Mouse (Mus musculus): ENCODE results near the gene Ccdc51. TPM values are rescaled to one million over a fixed set of nuclear protein-coding genes. Genes with fewer than 3 reads are reported as not detected.

Ccdc51 gene
- polyA plus RNA-seq, 1 experiment from 2014 or later: 11.2 TPM

DNA sequence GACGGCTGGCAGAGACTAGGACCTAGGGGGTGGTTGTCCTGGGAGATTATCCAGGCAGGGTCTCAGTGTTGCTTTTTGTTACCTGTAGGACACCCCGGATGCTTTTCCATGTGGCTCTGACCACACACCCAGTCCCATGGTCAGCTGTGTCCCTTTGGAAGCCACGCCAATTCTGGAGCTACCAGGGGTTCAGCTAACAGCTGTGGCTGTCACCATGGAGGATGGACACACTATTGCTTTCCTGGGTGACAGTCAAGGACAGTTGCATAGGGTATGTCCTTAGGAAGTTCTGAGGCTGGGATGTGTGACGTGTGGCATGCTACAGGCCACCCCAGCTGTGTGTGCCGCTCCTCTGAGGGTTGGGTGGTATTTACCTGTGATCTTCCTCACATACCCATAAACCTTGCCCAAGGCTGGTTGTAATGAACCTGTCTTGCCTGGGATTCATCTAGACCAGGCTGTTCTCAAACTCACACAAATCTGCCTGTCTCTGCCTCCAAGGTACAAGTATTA, 19.7 kb downstream of the Ccdc51 start:
- Histone ChIP-seq H3K4me2 (no peak overlapping the region), H3K4me1 (peaks cover 44% of the 10 kb centered on the region), H3K27me3 (no peaks in the 10 kb centered on the region), H3K4me3 (no peak overlapping the region), H3K36me3 (peaks cover 56% of the 10 kb centered on the region), H3K9ac (no peak overlapping the region), H3K9me3 (no peaks in the 10 kb centered on the region), H3K27ac (no peak overlapping the region)
- ATAC-seq (ENCODE audit: borderline replicate concordance, extremely low read depth, low FRiP score, low TSS enrichment): no peak
- 89% methylated on average over 5 of the region's 5 CpGs for WGBS

DNA sequence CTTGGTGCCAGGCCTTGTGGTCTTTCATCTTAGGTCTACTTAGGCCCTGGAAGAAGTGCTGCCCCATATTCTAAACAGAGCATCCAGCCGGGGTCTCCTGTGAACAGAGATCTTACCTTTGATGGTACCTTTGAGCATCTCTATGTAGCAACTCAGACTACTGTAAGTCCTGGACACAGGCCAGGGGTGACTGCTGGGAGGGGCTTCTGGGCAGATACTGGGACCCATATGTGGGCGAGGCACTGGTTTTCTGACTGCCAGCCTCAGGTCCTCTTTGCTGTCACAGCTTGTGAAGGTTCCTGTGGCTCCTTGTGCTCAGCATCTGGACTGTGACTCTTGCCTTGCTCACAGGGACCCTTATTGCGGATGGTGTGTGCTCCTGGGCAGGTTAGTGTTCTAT, 20.2 kb downstream of the Ccdc51 start:
- H3K4me3 ChIP-seq: no peak overlapping the region
- 84% methylated on average over 3 of the region's 3 CpGs for WGBS
- no peak for ATAC-seq (ENCODE audit: borderline replicate concordance, extremely low read depth, low FRiP score, low TSS enrichment)
- H3K9ac ChIP-seq: no peak overlapping the region
- H3K4me2 ChIP-seq: no peak overlapping the region
- no peaks in the 10 kb centered on the region for H3K27me3 ChIP-seq
- no peak overlapping the region for H3K27ac ChIP-seq
- H3K4me1 ChIP-seq: peaks cover 38% of the 10 kb centered on the region
- no peaks in the 10 kb centered on the region for H3K9me3 ChIP-seq
- peaks cover 60% of the 10 kb centered on the region for H3K36me3 ChIP-seq

DNA sequence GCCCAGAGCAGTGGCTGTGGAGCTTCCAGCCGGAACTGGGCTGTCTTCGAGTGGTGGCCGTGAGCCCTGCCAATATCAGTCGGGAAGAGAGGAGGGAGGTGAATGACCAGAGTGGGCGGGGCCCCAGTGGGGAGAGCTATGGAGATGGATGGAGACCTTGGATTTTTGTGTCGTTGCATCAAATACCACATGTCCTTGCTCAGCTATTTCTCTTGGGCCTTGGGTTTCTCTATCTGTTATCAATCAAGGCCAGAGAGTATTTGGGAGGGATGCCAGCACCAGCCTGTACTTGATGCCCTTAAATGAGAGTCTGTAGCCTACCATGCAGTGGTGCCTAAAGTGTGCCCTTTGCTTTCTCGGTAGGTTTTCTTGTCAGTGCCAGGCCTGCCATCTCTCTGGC, 21.0 kb downstream of the Ccdc51 start:
- Histone ChIP-seq H3K36me3 (peaks cover 67% of the 10 kb centered on the region), H3K4me2 (no peak overlapping the region), H3K4me1 (peaks cover 31% of the 10 kb centered on the region), H3K9ac (no peak overlapping the region), H3K4me3 (no peak overlapping the region), H3K9me3 (no peaks in the 10 kb centered on the region), H3K27me3 (no peaks in the 10 kb centered on the region), H3K27ac (no peak overlapping the region)
- ATAC-seq (ENCODE audit: borderline replicate concordance, extremely low read depth, low FRiP score, low TSS enrichment): no peak
- 64% methylated on average over 7 of the region's 7 CpGs for WGBS

GRCm38 (mm10) chr9:109104083-109104482, 21.8 kb downstream of the Ccdc51 start:
- peaks cover 75% of the 10 kb centered on the region for H3K36me3 ChIP-seq
- no peak overlapping the region for H3K4me3 ChIP-seq
- H3K4me2 ChIP-seq: no peak overlapping the region
- H3K27me3 ChIP-seq: no peaks in the 10 kb centered on the region
- H3K9ac ChIP-seq: no peak overlapping the region
- WGBS: 91% methylated on average over 9 of the region's 9 CpGs
- no peak overlapping the region for H3K27ac ChIP-seq
- no peak for ATAC-seq (ENCODE audit: borderline replicate concordance, extremely low read depth, low FRiP score, low TSS enrichment)
- H3K9me3 ChIP-seq: no peaks in the 10 kb centered on the region
- H3K4me1 ChIP-seq: peaks cover 23% of the 10 kb centered on the region

DNA sequence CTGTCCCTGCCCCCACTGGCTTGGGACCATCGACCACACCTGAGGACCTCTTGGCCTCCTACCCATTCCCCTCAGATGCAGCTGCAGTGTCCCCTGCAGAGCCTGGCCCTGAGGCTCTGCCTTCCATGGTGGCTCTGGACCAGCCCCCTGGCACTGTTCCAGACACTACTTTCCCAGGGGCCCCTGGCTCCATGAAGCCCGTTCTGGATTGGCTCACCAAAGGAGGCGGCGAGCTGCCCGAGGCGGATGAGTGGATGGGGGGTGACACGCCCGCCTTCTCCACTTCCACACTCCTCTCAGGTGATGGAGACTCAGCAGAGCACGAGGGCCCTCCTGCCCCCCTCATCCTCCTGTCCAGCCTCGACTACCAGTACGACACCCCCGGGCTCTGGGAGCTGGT, 22.7 kb downstream of the Ccdc51 start:
- Histone ChIP-seq H3K4me3 (no peak overlapping the region), H3K27ac (no peak overlapping the region), H3K9me3 (no peaks in the 10 kb centered on the region), H3K9ac (no peak overlapping the region), H3K36me3 (peaks cover 79% of the 10 kb centered on the region), H3K4me1 (peaks cover 13% of the 10 kb centered on the region; the same call in 1 of the 2 replicates), H3K4me2 (no peak overlapping the region), H3K27me3 (no peaks in the 10 kb centered on the region)
- ATAC-seq (ENCODE audit: borderline replicate concordance, extremely low read depth, low FRiP score, low TSS enrichment): no peak
- 62% methylated on average over 12 of the region's 12 CpGs for WGBS

DNA sequence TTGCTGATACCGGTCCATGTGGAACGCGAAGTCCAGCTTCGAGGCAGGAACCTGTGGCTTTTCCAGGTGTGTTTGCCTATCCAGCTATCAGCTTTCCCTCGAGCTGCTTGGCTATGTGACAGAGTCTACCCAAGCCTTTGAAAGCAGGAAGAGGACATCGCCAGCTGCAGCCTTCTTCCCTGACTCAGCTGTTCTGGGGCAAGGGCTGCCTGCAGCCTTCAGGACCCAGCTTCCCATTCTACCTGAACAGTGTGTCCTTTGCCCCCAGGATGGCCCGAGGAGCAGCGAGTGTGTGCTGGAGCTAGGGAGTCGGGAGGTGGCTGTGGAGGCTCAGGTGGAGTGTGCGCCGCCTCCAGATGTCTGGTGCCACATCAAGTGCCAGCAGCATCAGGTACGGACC, 23.4 kb downstream of the Ccdc51 start:
- H3K27me3 ChIP-seq: no peaks in the 10 kb centered on the region
- peaks cover 82% of the 10 kb centered on the region for H3K36me3 ChIP-seq
- H3K4me2 ChIP-seq: no peak overlapping the region
- ATAC-seq (ENCODE audit: borderline replicate concordance, extremely low read depth, low FRiP score, low TSS enrichment): no peak
- H3K4me1 ChIP-seq: peaks cover 11% of the 10 kb centered on the region; the same call in 1 of the 2 replicates
- no peak overlapping the region for H3K27ac ChIP-seq
- no peaks in the 10 kb centered on the region for H3K9me3 ChIP-seq
- no peak overlapping the region for H3K9ac ChIP-seq
- H3K4me3 ChIP-seq: no peak overlapping the region
- 88% methylated on average over 12 of the region's 12 CpGs for WGBS

- ATAC-seq (ENCODE audit: borderline replicate concordance, extremely low read depth, low FRiP score, low TSS enrichment): no peak
- Histone ChIP-seq H3K9me3 (no peaks in the 10 kb centered on the region), H3K27me3 (no peaks in the 10 kb centered on the region), H3K9ac (no peak overlapping the region), H3K4me2 (no peak overlapping the region), H3K4me3 (no peak overlapping the region), H3K4me1 (peaks cover 11% of the 10 kb centered on the region; the same call in 1 of the 2 replicates), H3K27ac (no peak overlapping the region), H3K36me3 (peaks cover 90% of the 10 kb centered on the region)
- WGBS: 59% methylated on average over 6 of the region's 6 CpGs
These were observed 25.0 kb downstream of the Ccdc51 start for GRCm38 (mm10) chr9:109107341-109107740.

GRCm38 (mm10) chr9:109110240-109110639, 27.9 kb downstream of the Ccdc51 start:
- no peaks in the 10 kb centered on the region for H3K27me3 ChIP-seq
- H3K9me3 ChIP-seq: no peaks in the 10 kb centered on the region
- H3K4me2 ChIP-seq: no peak overlapping the region
- no peak for ATAC-seq (ENCODE audit: borderline replicate concordance, extremely low read depth, low FRiP score, low TSS enrichment)
- WGBS: 92% methylated on average over 11 of the region's 11 CpGs
- H3K4me3 ChIP-seq: no peak overlapping the region
- 0 out of 2 replicates have a peak, but pooled peaks cover under 1% of the 10 kb centered on the region for H3K4me1 ChIP-seq
- H3K9ac ChIP-seq: no peak overlapping the region
- H3K27ac ChIP-seq: no peak overlapping the region
- peaks cover 97% of the 10 kb centered on the region for H3K36me3 ChIP-seq

- no peaks in the 10 kb centered on the region for H3K9me3 ChIP-seq
- peaks cover 96% of the 10 kb centered on the region for H3K36me3 ChIP-seq
- no peak for ATAC-seq (ENCODE audit: borderline replicate concordance, extremely low read depth, low FRiP score, low TSS enrichment)
- no peaks in the 10 kb centered on the region for H3K4me1 ChIP-seq
- H3K4me2 ChIP-seq: no peak overlapping the region
- H3K27ac ChIP-seq: no peak overlapping the region
- no peak overlapping the region for H3K4me3 ChIP-seq
- WGBS: 83% methylated on average over 4 of the region's 4 CpGs
- no peak overlapping the region for H3K9ac ChIP-seq
- H3K27me3 ChIP-seq: no peaks in the 10 kb centered on the region
These were observed 28.8 kb downstream of the Ccdc51 start for GRCm38 (mm10) chr9:109111101-109111500.

DNA sequence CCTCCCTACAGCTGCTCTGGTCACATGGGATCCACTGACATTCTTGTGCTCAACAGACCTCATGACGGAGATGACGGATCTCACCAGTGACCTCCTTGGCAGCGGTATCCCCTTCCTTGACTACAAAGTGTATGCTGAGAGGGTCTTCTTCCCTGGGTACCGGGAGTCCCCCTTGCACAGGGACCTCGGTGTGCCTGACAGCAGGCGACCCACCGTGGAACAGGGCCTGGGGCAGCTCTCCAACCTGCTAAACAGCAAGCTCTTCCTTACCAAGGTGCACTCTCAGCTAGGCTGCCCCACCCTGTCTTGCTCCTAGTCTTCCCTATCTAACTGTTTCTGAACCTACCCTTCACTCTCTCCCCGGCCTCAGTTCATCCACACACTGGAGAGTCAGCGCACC, 29.3 kb downstream of the Ccdc51 start:
- Histone ChIP-seq H3K4me1 (no peaks in the 10 kb centered on the region), H3K4me3 (no peak overlapping the region), H3K9me3 (no peaks in the 10 kb centered on the region), H3K27me3 (no peaks in the 10 kb centered on the region), H3K36me3 (peaks cover 96% of the 10 kb centered on the region), H3K4me2 (no peak overlapping the region), H3K27ac (no peak overlapping the region), H3K9ac (no peak overlapping the region)
- ATAC-seq (ENCODE audit: borderline replicate concordance, extremely low read depth, low FRiP score, low TSS enrichment): no peak
- WGBS: 89% methylated on average over 9 of the region's 9 CpGs

GRCm38 (mm10) chr9:109113331-109113730, 31.0 kb downstream of the Ccdc51 start:
- Histone ChIP-seq H3K36me3 (peaks cover 98% of the 10 kb centered on the region), H3K4me2 (no peak overlapping the region), H3K9me3 (no peaks in the 10 kb centered on the region), H3K4me1 (no peaks in the 10 kb centered on the region), H3K27ac (no peak overlapping the region), H3K9ac (no peak overlapping the region), H3K27me3 (no peaks in the 10 kb centered on the region), H3K4me3 (no peak overlapping the region)
- 80% methylated on average over 8 of the region's 8 CpGs for WGBS
- no peak for ATAC-seq (ENCODE audit: borderline replicate concordance, extremely low read depth, low FRiP score, low TSS enrichment)

GRCm38 (mm10) chr9:109114276-109114675, 32.0 kb downstream of the Ccdc51 start:
- ATAC-seq (ENCODE audit: borderline replicate concordance, extremely low read depth, low FRiP score, low TSS enrichment): no peak
- Histone ChIP-seq H3K9me3 (no peaks in the 10 kb centered on the region), H3K4me1 (no peaks in the 10 kb centered on the region), H3K4me3 (no peak overlapping the region), H3K27ac (no peak overlapping the region), H3K9ac (no peak overlapping the region), H3K4me2 (no peak overlapping the region), H3K27me3 (no peaks in the 10 kb centered on the region), H3K36me3 (peaks cover 98% of the 10 kb centered on the region)
- 89% methylated on average over 11 of the region's 11 CpGs for whole genome bisulfite sequencing

DNA sequence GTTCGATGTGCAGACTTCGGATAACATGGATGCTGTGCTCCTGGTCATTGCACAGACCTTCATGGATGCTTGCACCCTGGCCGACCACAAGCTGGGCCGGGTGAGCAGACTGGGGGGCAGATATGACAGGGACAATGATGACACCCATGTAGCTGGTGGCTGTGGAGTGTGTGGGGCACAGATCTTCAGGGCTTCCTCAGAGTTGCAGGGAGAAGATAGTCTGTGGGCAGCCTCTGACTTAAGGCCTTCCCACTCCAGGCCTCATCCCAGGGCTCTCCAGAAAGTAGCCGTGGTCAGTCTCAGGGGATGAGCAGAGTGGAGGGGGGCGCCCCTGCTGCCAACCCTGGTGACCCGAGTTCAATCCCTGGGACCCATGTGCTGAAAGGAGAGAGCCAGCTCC, 32.6 kb downstream of the Ccdc51 start:
- Histone ChIP-seq H3K27ac (no peak overlapping the region), H3K4me1 (no peaks in the 10 kb centered on the region), H3K36me3 (peaks cover 92% of the 10 kb centered on the region), H3K4me3 (no peak overlapping the region), H3K9ac (no peak overlapping the region), H3K4me2 (no peak overlapping the region), H3K9me3 (no peaks in the 10 kb centered on the region), H3K27me3 (no peaks in the 10 kb centered on the region)
- ATAC-seq (ENCODE audit: borderline replicate concordance, extremely low read depth, low FRiP score, low TSS enrichment): no peak
- WGBS: 86% methylated on average over 7 of the region's 7 CpGs

Data from lung, embryonic 15.5 days (tissue).